Mouse (Mus musculus): ENCODE measurements around the gene Zfand6. TPM values are rescaled to one million over a fixed set of nuclear protein-coding genes. Genes with fewer than 3 reads are reported as not detected.

Gene Zfand6
- polyA plus RNA-seq, 1 experiment = 47.8 TPM

DNA sequence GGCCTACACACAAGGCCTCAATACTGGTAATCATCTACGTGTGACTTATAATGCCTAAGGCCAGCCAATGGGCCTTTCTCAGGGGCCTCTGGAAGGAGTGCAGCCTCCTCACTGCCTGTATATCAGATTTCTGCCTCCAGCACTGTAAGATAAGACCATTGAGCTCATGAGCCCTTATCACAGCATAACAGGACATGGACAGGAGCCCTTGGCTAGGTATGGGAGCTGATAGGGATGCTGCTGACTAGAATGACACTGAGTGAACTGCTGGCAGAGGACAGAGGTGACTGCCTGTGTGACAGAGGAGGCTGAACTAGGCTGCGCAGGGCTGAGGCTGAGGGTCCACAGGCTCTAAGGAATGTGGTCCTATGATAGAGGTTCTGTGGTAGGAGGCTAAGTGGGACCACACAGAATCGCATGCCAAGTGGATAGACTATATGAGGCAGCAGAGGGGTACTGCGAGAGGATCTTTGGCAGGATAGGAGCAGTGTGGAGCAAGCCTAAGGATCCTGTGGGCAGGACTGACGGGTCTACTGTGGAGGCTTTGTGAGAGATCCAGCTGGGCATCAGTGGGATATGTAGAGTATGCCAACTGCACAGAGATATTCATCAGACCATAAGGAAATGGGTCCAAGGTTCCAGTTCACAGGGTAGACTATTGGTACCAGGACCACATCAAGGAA, 102.5 kb downstream of the Zfand6 start:
- Histone ChIP-seq H3K27ac (ENCODE audit: insufficient read depth, low read length) (no peak overlapping the region), H3K36me3 (ENCODE audit: control insufficient read depth, insufficient read depth, low read length) (no peaks in the 10 kb centered on the region), H3K27me3 (ENCODE audit: control insufficient read depth, insufficient read depth, low read length) (no peaks in the 10 kb centered on the region), H3K4me1 (ENCODE audit: control insufficient read depth, insufficient read depth, insufficient read length) (no peaks in the 10 kb centered on the region), H3K4me3 (ENCODE audit: extremely low read depth, insufficient read depth, insufficient read length) (no peak overlapping the region)
- no peak for TF ChIP-seq POLR2A (IDR thresholded peaks at IDR 0.05; ENCODE audit: low read depth, low read length)
- no peak for TF ChIP-seq CTCF (IDR thresholded peaks at IDR 0.05; ENCODE audit: extremely low read depth, insufficient read depth, insufficient read length, insufficient replicate concordance)
- WGBS = 87% methylated on average over 5 of the region's 5 CpGs
- no peak for DNase-seq (ENCODE audit: low read depth in 1 of 2, low spot score in 2 of 2)

DNA sequence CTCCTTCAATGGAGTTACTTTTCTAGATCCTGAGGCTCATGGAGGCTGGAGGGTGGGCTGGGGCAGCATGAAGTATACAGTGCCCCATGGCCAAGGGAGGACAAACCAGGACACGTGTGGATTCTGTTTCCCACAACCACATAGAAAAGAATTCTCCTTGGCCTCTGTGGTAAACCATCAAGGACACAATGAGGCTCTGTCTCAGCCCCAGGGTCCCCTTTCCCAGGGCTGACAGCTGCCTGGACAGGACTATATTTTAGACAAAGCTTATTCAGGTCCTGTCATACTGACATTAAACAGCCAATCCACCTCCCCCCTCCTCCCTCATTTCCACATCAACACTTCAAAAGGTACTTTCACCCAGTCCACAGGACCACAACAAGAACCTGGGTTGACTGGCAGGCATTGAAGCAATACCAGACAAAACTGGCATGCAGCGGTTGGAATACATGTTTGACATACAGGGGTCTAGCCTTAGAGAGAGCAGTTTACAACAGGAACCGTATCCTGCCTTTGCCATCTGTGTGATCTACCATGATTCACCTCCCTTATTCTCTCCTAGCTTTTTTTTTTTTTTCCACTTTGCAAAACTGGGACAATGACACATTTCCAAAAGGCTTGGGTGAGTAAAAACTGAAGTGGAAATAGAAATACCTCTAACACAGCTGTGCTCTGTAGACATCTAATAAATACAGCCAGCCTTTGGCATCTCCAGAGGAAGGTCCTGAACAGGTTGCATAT, 103.2 kb downstream of the Zfand6 start:
- Histone ChIP-seq H3K27ac (ENCODE audit: insufficient read depth, low read length) (no peak overlapping the region), H3K36me3 (ENCODE audit: control insufficient read depth, insufficient read depth, low read length) (no peaks in the 10 kb centered on the region)
- 80% methylated on average over 3 of the region's 3 CpGs for WGBS

DNA sequence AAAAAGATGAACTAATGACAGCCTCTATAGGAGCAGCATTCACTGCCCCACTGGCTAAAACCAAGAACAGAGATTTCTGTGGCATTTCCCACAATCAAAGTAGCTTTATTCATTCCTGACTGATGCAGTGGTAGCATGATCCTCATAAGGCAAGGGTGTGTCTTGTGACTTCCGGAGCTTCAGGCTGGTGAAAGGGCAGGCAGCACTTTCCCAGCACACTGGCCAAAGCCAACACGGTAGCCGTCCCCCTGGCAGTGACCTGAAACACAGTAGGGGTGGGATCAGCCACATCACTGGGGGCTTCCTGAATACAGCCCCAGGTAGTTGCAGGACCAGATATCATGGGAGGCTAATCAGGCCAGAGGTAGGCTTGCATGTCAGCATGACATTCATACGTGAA, 104.7 kb downstream of the Zfand6 start:
- Histone ChIP-seq H3K4me3 (ENCODE audit: extremely low read depth, insufficient read depth, insufficient read length) (no peak overlapping the region), H3K27me3 (ENCODE audit: control insufficient read depth, insufficient read depth, low read length) (no peaks in the 10 kb centered on the region), H3K27ac (ENCODE audit: insufficient read depth, low read length) (no peak overlapping the region), H3K4me1 (ENCODE audit: control insufficient read depth, insufficient read depth, insufficient read length) (no peaks in the 10 kb centered on the region), H3K36me3 (ENCODE audit: control insufficient read depth, insufficient read depth, low read length) (no peaks in the 10 kb centered on the region)
- TF ChIP-seq CTCF (IDR thresholded peaks at IDR 0.05; ENCODE audit: extremely low read depth, insufficient read depth, insufficient read length, insufficient replicate concordance) (no peak), POLR2A (IDR thresholded peaks at IDR 0.05; ENCODE audit: low read depth, low read length) (no peak)
- WGBS = 95% methylated on average over 4 of the region's 4 CpGs
- no peak for DNase-seq (ENCODE audit: low read depth in 1 of 2, low spot score in 2 of 2)

More for the DNA sequence above, 103.2 kb downstream of the Zfand6 start:
- H3K4me1 ChIP-seq (ENCODE audit: control insufficient read depth, insufficient read depth, insufficient read length) = no peaks in the 10 kb centered on the region
- TF ChIP-seq POLR2A (IDR thresholded peaks at IDR 0.05; ENCODE audit: low read depth, low read length) (no peak), CTCF (IDR thresholded peaks at IDR 0.05; ENCODE audit: extremely low read depth, insufficient read depth, insufficient read length, insufficient replicate concordance) (no peak)
- H3K4me3 ChIP-seq (ENCODE audit: extremely low read depth, insufficient read depth, insufficient read length) = no peak overlapping the region
- no peaks in the 10 kb centered on the region for H3K27me3 ChIP-seq (ENCODE audit: control insufficient read depth, insufficient read depth, low read length)
- DNase-seq (ENCODE audit: low read depth in 1 of 2, low spot score in 2 of 2) = no peak

DNA sequence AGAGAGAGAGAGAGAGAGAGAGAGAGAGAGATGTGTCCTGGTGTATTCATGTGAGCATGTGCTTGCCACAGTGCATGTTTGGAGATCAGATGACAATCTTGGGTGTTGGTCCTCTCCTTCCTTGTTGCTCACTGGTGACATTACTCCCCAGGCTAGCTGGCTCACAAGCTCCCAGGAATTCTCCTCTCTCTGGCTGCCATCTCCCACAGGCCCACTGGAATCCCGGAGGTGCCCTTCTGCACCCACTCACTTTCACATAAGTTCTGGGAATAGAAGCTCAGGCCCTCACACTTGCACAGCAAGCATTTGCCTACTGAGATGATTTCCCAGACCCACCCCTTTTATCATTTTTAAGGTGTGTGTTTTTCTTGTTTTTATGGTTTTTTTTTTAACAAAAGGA, 110.0 kb downstream of the Zfand6 start:
- DNase-seq (ENCODE audit: low read depth in 1 of 2, low spot score in 2 of 2) = no peak
- Histone ChIP-seq H3K4me3 (ENCODE audit: extremely low read depth, insufficient read depth, insufficient read length) (no peak overlapping the region), H3K27me3 (ENCODE audit: control insufficient read depth, insufficient read depth, low read length) (no peaks in the 10 kb centered on the region), H3K4me1 (ENCODE audit: control insufficient read depth, insufficient read depth, insufficient read length) (no peaks in the 10 kb centered on the region), H3K27ac (ENCODE audit: insufficient read depth, low read length) (no peak overlapping the region), H3K36me3 (ENCODE audit: control insufficient read depth, insufficient read depth, low read length) (no peaks in the 10 kb centered on the region)
- TF ChIP-seq CTCF (IDR thresholded peaks at IDR 0.05; ENCODE audit: extremely low read depth, insufficient read depth, insufficient read length, insufficient replicate concordance) = no peak
- TF ChIP-seq POLR2A (IDR thresholded peaks at IDR 0.05; ENCODE audit: low read depth, low read length) = no peak
- 90% methylated on average over 1 of the region's 1 CpGs for WGBS

DNA sequence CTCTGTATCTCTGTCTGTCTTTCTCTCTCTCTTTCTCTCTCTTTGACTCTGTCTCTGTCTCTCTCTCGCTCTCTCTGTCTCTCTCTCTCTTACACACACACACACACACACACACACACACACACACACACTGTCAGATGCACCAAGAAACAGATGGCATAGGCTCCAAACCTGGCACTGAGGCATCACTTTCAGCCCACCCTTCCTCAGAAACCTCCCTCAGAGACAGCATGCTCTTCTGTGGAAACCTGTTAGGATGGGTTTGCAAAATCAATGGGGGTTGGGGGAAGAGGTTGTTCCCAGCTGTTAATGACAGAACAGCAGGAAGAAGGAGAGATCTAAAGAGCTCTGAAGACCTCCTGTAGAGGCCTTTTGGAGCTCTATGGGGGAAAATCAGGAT, 110.9 kb downstream of the Zfand6 start:
- Histone ChIP-seq H3K4me1 (ENCODE audit: control insufficient read depth, insufficient read depth, insufficient read length) (no peaks in the 10 kb centered on the region), H3K4me3 (ENCODE audit: extremely low read depth, insufficient read depth, insufficient read length) (no peak overlapping the region), H3K27me3 (ENCODE audit: control insufficient read depth, insufficient read depth, low read length) (no peaks in the 10 kb centered on the region), H3K36me3 (ENCODE audit: control insufficient read depth, insufficient read depth, low read length) (no peaks in the 10 kb centered on the region), H3K27ac (ENCODE audit: insufficient read depth, low read length) (no peak overlapping the region)
- 67% methylated on average over 1 of the region's 1 CpGs for WGBS
- TF ChIP-seq CTCF (IDR thresholded peaks at IDR 0.05; ENCODE audit: extremely low read depth, insufficient read depth, insufficient read length, insufficient replicate concordance) = no peak
- TF ChIP-seq POLR2A (IDR thresholded peaks at IDR 0.05; ENCODE audit: low read depth, low read length) = no peak
- DNase-seq (ENCODE audit: low read depth in 1 of 2, low spot score in 2 of 2) = no peak

DNA sequence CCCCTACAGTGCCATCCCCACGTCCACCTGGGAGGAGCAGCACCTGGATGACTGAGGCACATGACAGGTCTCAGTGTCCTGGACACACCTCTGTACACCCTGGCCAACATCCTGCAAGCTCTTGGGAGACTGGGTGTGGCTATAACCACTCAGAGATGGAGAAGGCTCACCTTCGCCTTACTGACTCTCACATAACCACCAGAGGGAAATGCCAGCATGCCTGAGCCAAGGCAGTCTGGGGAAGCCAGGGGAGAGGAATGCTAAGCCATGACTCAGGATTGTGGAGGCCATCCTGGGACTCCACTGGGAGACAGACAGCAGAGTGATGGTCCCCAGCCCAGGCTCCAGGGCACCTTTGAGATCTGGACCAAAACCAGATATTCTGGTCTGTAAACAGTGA, 112.7 kb downstream of the Zfand6 start:
- Histone ChIP-seq H3K4me1 (ENCODE audit: control insufficient read depth, insufficient read depth, insufficient read length) (no peaks in the 10 kb centered on the region), H3K4me3 (ENCODE audit: extremely low read depth, insufficient read depth, insufficient read length) (no peak overlapping the region), H3K27me3 (ENCODE audit: control insufficient read depth, insufficient read depth, low read length) (no peaks in the 10 kb centered on the region), H3K27ac (ENCODE audit: insufficient read depth, low read length) (no peak overlapping the region), H3K36me3 (ENCODE audit: control insufficient read depth, insufficient read depth, low read length) (no peaks in the 10 kb centered on the region)
- no peak for TF ChIP-seq CTCF (IDR thresholded peaks at IDR 0.05; ENCODE audit: extremely low read depth, insufficient read depth, insufficient read length, insufficient replicate concordance)
- TF ChIP-seq POLR2A (IDR thresholded peaks at IDR 0.05; ENCODE audit: low read depth, low read length) = no peak
- DNase-seq (ENCODE audit: low read depth in 1 of 2, low spot score in 2 of 2) = no peak
- 76% methylated on average over 2 of the region's 2 CpGs for WGBS

DNA sequence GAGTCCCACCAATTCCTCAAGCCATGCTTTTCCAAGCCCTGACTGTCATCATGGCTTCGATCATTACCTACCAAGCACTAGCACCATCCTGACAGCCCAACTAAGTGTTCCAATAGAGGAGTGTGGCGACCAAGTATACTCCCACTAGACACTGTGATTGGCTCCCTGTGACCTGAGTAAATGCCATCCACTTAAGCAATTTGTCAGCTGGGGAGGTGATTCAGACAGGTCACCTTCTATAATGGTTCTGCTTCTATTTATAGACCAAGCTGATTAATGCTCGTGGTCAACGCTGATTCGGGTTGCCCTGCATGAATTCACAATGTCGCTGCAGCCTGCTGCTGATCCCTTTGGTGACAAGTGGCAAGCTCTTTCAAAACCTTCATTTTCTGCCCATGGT, 123.6 kb downstream of the Zfand6 start:
- 63% methylated on average over 6 of the region's 6 CpGs for WGBS
- TF ChIP-seq POLR2A (IDR thresholded peaks at IDR 0.05; ENCODE audit: low read depth, low read length) (no peak), CTCF (IDR thresholded peaks at IDR 0.05; ENCODE audit: extremely low read depth, insufficient read depth, insufficient read length, insufficient replicate concordance) (no peak)
- no peaks in the 10 kb centered on the region for H3K36me3 ChIP-seq (ENCODE audit: control insufficient read depth, insufficient read depth, low read length)
- no peaks in the 10 kb centered on the region for H3K27me3 ChIP-seq (ENCODE audit: control insufficient read depth, insufficient read depth, low read length)
- no peak overlapping the region for H3K27ac ChIP-seq (ENCODE audit: insufficient read depth, low read length)
- no peaks in the 10 kb centered on the region for H3K4me1 ChIP-seq (ENCODE audit: control insufficient read depth, insufficient read depth, insufficient read length)
- no peak overlapping the region for H3K4me3 ChIP-seq (ENCODE audit: extremely low read depth, insufficient read depth, insufficient read length)
- DNase-seq (ENCODE audit: low read depth in 1 of 2, low spot score in 2 of 2) = no peak
